Mouse (Mus musculus) small intestine, adult 2 months (tissue): ENCODE measurements around the gene Ormdl3.

ENCODE experiments used
- CTCF ChIP-seq: fragments of 200-500 bp; IDR thresholded peaks from 2 replicates; pipeline ENCODE4 v1.5.1; 2012; ENCODE audit warnings: low read depth, mild to moderate bottlenecking, control low read depth, inconsistent platforms, low read length, moderate library complexity, mixed read lengths; ENCODE audit not compliant: insufficient replicate concordance, insufficient read length; ENCODE audit errors: extremely low read depth
- POLR2A ChIP-seq: fragments of 200-500 bp; IDR thresholded peaks from 2 replicates; pipeline ENCODE4 v1.6.1; 2012; ENCODE audit warnings: low read depth, mild to moderate bottlenecking, control low read depth, inconsistent platforms, low read length, moderate library complexity

GRCm38 (mm10) chr11:98569461-98569860 lies 17.7 kb downstream of the Ormdl3 start:
- TF ChIP-seq POLR2A (no peak), CTCF (no peak)
